Comparison of ENCODE assay signal across 22 mouse cellular contexts in genomic region chr5:139948552-139948951, GRCm38 (mm10). TPM values are rescaled to one million over a fixed set of nuclear protein-coding genes. Genes with fewer than 3 reads are reported as not detected.
A peak's percentile ranks its signal among the peaks of the same experiment; 100 is the strongest.
DNase-seq lines count a peak whose midpoint lies in the region; ATAC-seq and TF ChIP-seq lines count a peak whose summit lies in the region.
"Had no signal": no experiment of that assay in that cellular context is flagged by ENCODE, and none has a peak within 500 bp of the region (broad histone marks: within the 10 kb centered on the region; RNA-seq: fewer than 3 reads in every experiment).

No protein-coding gene starts in this region.

- 76% methylated on average over 4 of the region's 4 CpGs for WGBS in forebrain, embryonic 13.5 days
- WGBS in forebrain, embryonic 15.5 days, result 60% methylated on average over 4 of the region's 4 CpGs
- 19% methylated on average over 4 of the region's 4 CpGs for WGBS in cerebellum, adult 2 months
- WGBS in midbrain, embryonic 11.5 days, result 90% methylated on average over 4 of the region's 4 CpGs

- H3K27me3 ChIP-seq in forebrain, embryonic 13.5 days, result no peaks in the 10 kb centered on the region
- H3K27me3 ChIP-seq in forebrain, embryonic 15.5 days, result no peaks in the 10 kb centered on the region
- H3K27me3 ChIP-seq in ES-Bruce4 (ENCODE audit: control insufficient read depth, insufficient read depth, low read length, poor library complexity, severe bottlenecking), result no peaks in the 10 kb centered on the region
- no peaks in the 10 kb centered on the region for H3K27me3 ChIP-seq in cerebellum, adult 2 months (ENCODE audit: control insufficient read depth, insufficient read depth, low read length)
- no peaks in the 10 kb centered on the region for H3K27me3 ChIP-seq in midbrain, embryonic 11.5 days (ENCODE audit: control insufficient read depth, insufficient read depth, low read length)
- H3K27me3 ChIP-seq: embryonic facial prominence, embryonic 13.5 days; liver, embryonic 15.5 days; neural tube, embryonic 13.5 days had no signal

- H3K36me3 ChIP-seq in forebrain, embryonic 13.5 days (ENCODE audit: poor library complexity, severe bottlenecking), result no peaks in the 10 kb centered on the region
- no peaks in the 10 kb centered on the region for H3K36me3 ChIP-seq in forebrain, embryonic 15.5 days
- no peaks in the 10 kb centered on the region for H3K36me3 ChIP-seq in ES-Bruce4 (ENCODE audit: control insufficient read depth, insufficient read depth, low read length, poor library complexity, severe bottlenecking)
- no peaks in the 10 kb centered on the region for H3K36me3 ChIP-seq in midbrain, embryonic 11.5 days (ENCODE audit: control insufficient read depth, insufficient read depth, low read length)
- H3K36me3 ChIP-seq: embryonic facial prominence, embryonic 13.5 days; forebrain, embryonic 12.5 days; heart, embryonic 13.5 days; liver, embryonic 15.5 days; neural tube, embryonic 13.5 days had no signal

- TF ChIP-seq CTCF in ES-Bruce4 (IDR thresholded peaks at IDR 0.05; ENCODE audit: low read depth, low read length), result no peak
- peak; percentile 4; the same call in 1 of the 2 replicates for TF ChIP-seq CTCF in cerebellum, adult 2 months (IDR thresholded peaks at IDR 0.05; ENCODE audit: borderline replicate concordance, insufficient read depth, low read depth, low read length)

- peaks cover 36% of the 10 kb centered on the region for H3K4me1 ChIP-seq in forebrain, embryonic 13.5 days
- H3K4me1 ChIP-seq in forebrain, embryonic 15.5 days, result peaks cover 25% of the 10 kb centered on the region
- peaks cover 8% of the 10 kb centered on the region for H3K4me1 ChIP-seq in ES-Bruce4 (ENCODE audit: control insufficient read depth, insufficient read depth, low read length)
- H3K4me1 ChIP-seq in cerebellum, adult 2 months (ENCODE audit: control insufficient read depth, insufficient read depth, low read length), result peaks cover 34% of the 10 kb centered on the region
- no peaks in the 10 kb centered on the region for H3K4me1 ChIP-seq in midbrain, embryonic 11.5 days (ENCODE audit: control insufficient read depth, insufficient read depth, low read length)
- H3K4me1 ChIP-seq: heart, embryonic 13.5 days; liver, embryonic 15.5 days had no signal

- ATAC-seq in forebrain, embryonic 13.5 days, result 0 out of 2 replicates have a peak, but pooled peaks have one; percentile 13
- ATAC-seq in forebrain, embryonic 15.5 days (replicated peaks), result no peak
- ATAC-seq in midbrain, embryonic 11.5 days (ENCODE audit: low FRiP score), result no peak

- no peak overlapping the region for H3K9ac ChIP-seq in forebrain, embryonic 13.5 days
- H3K9ac ChIP-seq in forebrain, embryonic 15.5 days (replicated peaks), result no peak overlapping the region
- H3K9ac ChIP-seq in ES-Bruce4 (ENCODE audit: low read depth, poor library complexity, severe bottlenecking), result no peak overlapping the region
- no peak overlapping the region for H3K9ac ChIP-seq in midbrain, embryonic 11.5 days (ENCODE audit: low read length)
- H3K9ac ChIP-seq: forebrain, embryonic 12.5 days; heart, embryonic 13.5 days; liver, embryonic 15.5 days; neural tube, embryonic 13.5 days had no signal

- H3K4me3 ChIP-seq in forebrain, embryonic 13.5 days, result no peak overlapping the region
- no peak overlapping the region for H3K4me3 ChIP-seq in forebrain, embryonic 15.5 days
- no peak overlapping the region for H3K4me3 ChIP-seq in ES-Bruce4 (ENCODE audit: low read depth, low read length)
- no peak overlapping the region for H3K4me3 ChIP-seq in cerebellum, adult 2 months (replicated peaks; ENCODE audit: insufficient read depth, low read depth, low read length)
- no peak overlapping the region for H3K4me3 ChIP-seq in midbrain, embryonic 11.5 days (ENCODE audit: low read depth, low read length)
- H3K4me3 ChIP-seq: embryonic facial prominence, embryonic 13.5 days; forebrain, embryonic 12.5 days; heart, embryonic 13.5 days; liver, embryonic 15.5 days; neural tube, embryonic 13.5 days had no signal

- peak; percentile 94 to 96 for DNase-seq in cerebellum, adult 2 months
- peak; percentile 59 for DNase-seq in layer of hippocampus, adult 11-12 months (ENCODE audit: low spot score)
- DNase-seq in lung, postnatal 25 days (ENCODE audit: low spot score), result no peak
- DNase-seq in B cell, adult 2 months, result no peak
- no peak for DNase-seq in midbrain, embryonic 11.5 days (ENCODE audit: low spot score, missing footprints)
- DNase-seq: adrenal gland, postnatal 14 days; gastrocnemius, postnatal 36 days; kidney, adult 2 months; kidney, postnatal 4 days; lung, postnatal 4 days; retina, postnatal 1 day; spleen, adult 18-20 months; thymus, postnatal 25 days had no signal

- H3K27ac ChIP-seq in forebrain, embryonic 13.5 days, result no peak overlapping the region
- H3K27ac ChIP-seq in forebrain, embryonic 15.5 days (replicated peaks), result no peak overlapping the region
- H3K27ac ChIP-seq in ES-Bruce4 (ENCODE audit: insufficient read depth, low read length), result no peak overlapping the region
- H3K27ac ChIP-seq in cerebellum, adult 2 months (ENCODE audit: insufficient read depth, low read length), result no peak overlapping the region
- no peak overlapping the region for H3K27ac ChIP-seq in midbrain, embryonic 11.5 days (ENCODE audit: low read depth, low read length)
- H3K27ac ChIP-seq: embryonic facial prominence, embryonic 13.5 days; forebrain, embryonic 12.5 days; heart, embryonic 13.5 days; liver, embryonic 15.5 days; stomach, postnatal 0 days had no signal

- H3K4me2 ChIP-seq in forebrain, embryonic 13.5 days, result no peak overlapping the region
- no peak overlapping the region for H3K4me2 ChIP-seq in forebrain, embryonic 15.5 days (replicated peaks)
- no peak overlapping the region for H3K4me2 ChIP-seq in midbrain, embryonic 11.5 days
- H3K4me2 ChIP-seq: embryonic facial prominence, embryonic 13.5 days; forebrain, embryonic 12.5 days; heart, embryonic 13.5 days; liver, embryonic 15.5 days; neural tube, embryonic 13.5 days had no signal

- no peaks in the 10 kb centered on the region for H3K9me3 ChIP-seq in forebrain, embryonic 13.5 days (replicated peaks)
- H3K9me3 ChIP-seq in forebrain, embryonic 15.5 days, result no peaks in the 10 kb centered on the region
- no peaks in the 10 kb centered on the region for H3K9me3 ChIP-seq in ES-Bruce4 (replicated peaks; ENCODE audit: control insufficient read depth, insufficient read depth, low read length, poor library complexity, severe bottlenecking)
- H3K9me3 ChIP-seq in midbrain, embryonic 11.5 days (ENCODE audit: control insufficient read depth, low read length), result no peaks in the 10 kb centered on the region
- H3K9me3 ChIP-seq: embryonic facial prominence, embryonic 13.5 days; forebrain, embryonic 12.5 days; heart, embryonic 13.5 days; liver, embryonic 15.5 days; neural tube, embryonic 13.5 days had no signal

- no peak for TF ChIP-seq POLR2A in ES-Bruce4 (IDR thresholded peaks at IDR 0.05; ENCODE audit: insufficient read depth, low read length)
- TF ChIP-seq POLR2A in cerebellum, adult 2 months (IDR thresholded peaks at IDR 0.05; ENCODE audit: borderline replicate concordance, insufficient read depth, low read length), result no peak

- 0 out of 2 replicates have a peak, but pooled peaks have one; percentile 8 for TF ChIP-seq EP300 in ES-Bruce4 (IDR thresholded peaks at IDR 0.05; ENCODE audit: insufficient read depth, low read depth, low read length)

RNA-seq across cellular contexts. Expression of gene Elfn1, which starts 40.8 kb away (rescaled TPM):
- 0.44 and 1.1 TPM in 2 replicates for polyA plus RNA-seq in forebrain, embryonic 13.5 days (2015; fragmentation: Nextera tagmentation; extraction: Ambion mirVana)
- polyA plus RNA-seq in forebrain, embryonic 15.5 days (2015; fragmentation: Nextera tagmentation; extraction: Ambion mirVana), result 2.4 and 2.6 TPM in 2 replicates
- 0.15 and 0.29 TPM in 2 replicates for polyA plus RNA-seq in ES-Bruce4 (2011; ENCODE audit: insufficient read depth, insufficient read length, low read depth, missing spikeins)
- polyA plus RNA-seq in cerebellum, adult 2 months (2012; rRNA removed), result 7.4 and 8.6 TPM in 2 replicates
- polyA plus RNA-seq in midbrain, embryonic 11.5 days (2014; fragmentation: Nextera tagmentation; extraction: Ambion mirVana), result 0.77 and 1.0 TPM in 2 replicates

Comparison
In these comparisons a context has a peak if more than half of its experiments do, and no peak if none do; other contexts are left out.
1. DNase-seq: peak in cerebellum, adult 2 months (2 of 2) and layer of hippocampus, adult 11-12 months (single experiment); none in lung, postnatal 25 days (single experiment), B cell, adult 2 months (0 of 2) and midbrain, embryonic 11.5 days (single experiment).